Mouse (Mus musculus): ENCODE measurements around the gene Ccnt1. TPM values are rescaled to one million over a fixed set of nuclear protein-coding genes. Genes with fewer than 3 reads are reported as not detected.
"Not testable (repeated sequence)": the region's sequence is repeated elsewhere in the genome, so short reads cannot be mapped to it uniquely, and the experiment has no call there.

Ccnt1 gene
- polyA plus RNA-seq, 1 experiment from 2014 or later: 61.2 TPM

- 0 out of 2 replicates have a peak, but pooled peaks cover 1% of the 10 kb centered on the region for H3K4me1 ChIP-seq
- H3K27ac ChIP-seq: no peak overlapping the region
- peaks cover 61% of the 10 kb centered on the region for H3K36me3 ChIP-seq (replicated peaks)
- H3K4me2 ChIP-seq: no peak overlapping the region
- H3K4me3 ChIP-seq (replicated peaks): no peak overlapping the region
- no peak overlapping the region for H3K9ac ChIP-seq
- no peaks in the 10 kb centered on the region for H3K27me3 ChIP-seq
- 83% methylated on average over 7 of the region's 7 CpGs for whole genome bisulfite sequencing
- no peaks in the 10 kb centered on the region for H3K9me3 ChIP-seq
- ATAC-seq (ENCODE audit: low FRiP score): no peak
These were observed 19.1 kb upstream of the Ccnt1 start for GRCm38 (mm10) chr15:98589640-98590336.

GRCm38 (mm10) chr15:98587751-98588150 is 17.0 kb upstream of the Ccnt1 start:
- Histone ChIP-seq H3K36me3 (replicated peaks) (peaks cover 40% of the 10 kb centered on the region), H3K4me1 (0 out of 2 replicates have a peak, but pooled peaks cover 3% of the 10 kb centered on the region), H3K4me2 (no peak overlapping the region), H3K27me3 (no peaks in the 10 kb centered on the region), H3K9ac (no peak overlapping the region), H3K4me3 (replicated peaks) (no peak overlapping the region), H3K27ac (no peak overlapping the region), H3K9me3 (no peaks in the 10 kb centered on the region)
- no peak for ATAC-seq (ENCODE audit: low FRiP score)
- 93% methylated on average over 11 of the region's 11 CpGs for WGBS

GRCm38 (mm10) chr15:98586141-98586540 is 15.4 kb upstream of the Ccnt1 start:
- H3K36me3 ChIP-seq (replicated peaks): peaks cover 25% of the 10 kb centered on the region
- not testable (repeated sequence) for H3K9ac ChIP-seq; H3K4me2 ChIP-seq; H3K27ac ChIP-seq; H3K27me3 ChIP-seq; H3K9me3 ChIP-seq; H3K4me1 ChIP-seq; H3K4me3 ChIP-seq (replicated peaks); ATAC-seq (ENCODE audit: low FRiP score)
- WGBS: 87% methylated on average over 9 of the region's 9 CpGs

GRCm38 (mm10) chr15:98585421-98585820 is 14.7 kb upstream of the Ccnt1 start:
- H3K4me2 ChIP-seq: no peak overlapping the region
- no peak overlapping the region for H3K27ac ChIP-seq
- 0 out of 2 replicates have a peak, but pooled peaks cover 3% of the 10 kb centered on the region for H3K4me1 ChIP-seq
- WGBS: 43% methylated on average over 7 of the region's 7 CpGs
- no peak for ATAC-seq (ENCODE audit: low FRiP score)
- no peaks in the 10 kb centered on the region for H3K9me3 ChIP-seq
- H3K4me3 ChIP-seq (replicated peaks): no peak overlapping the region
- peaks cover 18% of the 10 kb centered on the region for H3K36me3 ChIP-seq (replicated peaks)
- H3K27me3 ChIP-seq: no peaks in the 10 kb centered on the region
- H3K9ac ChIP-seq: no peak overlapping the region

GRCm38 (mm10) chr15:98582996-98583395 is 12.3 kb upstream of the Ccnt1 start:
- WGBS: 83% methylated on average over 8 of the region's 8 CpGs
- Histone ChIP-seq H3K4me1 (0 out of 2 replicates have a peak, but pooled peaks cover 3% of the 10 kb centered on the region), H3K36me3 (replicated peaks) (no peaks in the 10 kb centered on the region), H3K27me3 (no peaks in the 10 kb centered on the region), H3K4me2 (no peak overlapping the region), H3K27ac (no peak overlapping the region), H3K9me3 (no peaks in the 10 kb centered on the region), H3K9ac (no peak overlapping the region), H3K4me3 (replicated peaks) (no peak overlapping the region)
- no peak for ATAC-seq (ENCODE audit: low FRiP score)

GRCm38 (mm10) chr15:98582410-98582809 is 11.7 kb upstream of the Ccnt1 start:
- no peak for ATAC-seq (ENCODE audit: low FRiP score)
- H3K36me3 ChIP-seq (replicated peaks): no peaks in the 10 kb centered on the region
- no peak overlapping the region for H3K9ac ChIP-seq
- no peaks in the 10 kb centered on the region for H3K27me3 ChIP-seq
- H3K9me3 ChIP-seq: no peaks in the 10 kb centered on the region
- no peak overlapping the region for H3K4me2 ChIP-seq
- 0 out of 2 replicates have a peak, but pooled peaks cover 3% of the 10 kb centered on the region for H3K4me1 ChIP-seq
- no peak overlapping the region for H3K27ac ChIP-seq
- WGBS: 86% methylated on average over 8 of the region's 8 CpGs
- no peak overlapping the region for H3K4me3 ChIP-seq (replicated peaks)

GRCm38 (mm10) chr15:98579795-98580464 is 9.2 kb upstream of the Ccnt1 start:
- H3K4me2 ChIP-seq: no peak overlapping the region
- 0 out of 2 replicates have a peak, but pooled peaks cover 3% of the 10 kb centered on the region for H3K4me1 ChIP-seq
- ATAC-seq (ENCODE audit: low FRiP score): peak; percentile 86
- no peaks in the 10 kb centered on the region for H3K9me3 ChIP-seq
- H3K27ac ChIP-seq: no peak overlapping the region
- WGBS: 36% methylated on average over 5 of the region's 5 CpGs
- H3K27me3 ChIP-seq: no peaks in the 10 kb centered on the region
- no peak overlapping the region for H3K4me3 ChIP-seq (replicated peaks)
- no peaks in the 10 kb centered on the region for H3K36me3 ChIP-seq (replicated peaks)
- no peak overlapping the region for H3K9ac ChIP-seq

- H3K4me3 ChIP-seq (replicated peaks): no peak overlapping the region
- H3K27me3 ChIP-seq: no peaks in the 10 kb centered on the region
- no peaks in the 10 kb centered on the region for H3K36me3 ChIP-seq (replicated peaks)
- 93% methylated on average over 2 of the region's 2 CpGs for WGBS
- no peak overlapping the region for H3K27ac ChIP-seq
- H3K9me3 ChIP-seq: no peaks in the 10 kb centered on the region
- no peaks in the 10 kb centered on the region for H3K4me1 ChIP-seq
- ATAC-seq (ENCODE audit: low FRiP score): no peak
- H3K4me2 ChIP-seq: no peak overlapping the region
- no peak overlapping the region for H3K9ac ChIP-seq
These were observed 8.6 kb upstream of the Ccnt1 start for GRCm38 (mm10) chr15:98579310-98579709.

- Histone ChIP-seq H3K9me3 (no peaks in the 10 kb centered on the region), H3K4me2 (no peak overlapping the region), H3K36me3 (replicated peaks) (no peaks in the 10 kb centered on the region), H3K4me3 (replicated peaks) (no peak overlapping the region), H3K27ac (no peak overlapping the region), H3K9ac (no peak overlapping the region), H3K27me3 (no peaks in the 10 kb centered on the region), H3K4me1 (peaks cover 10% of the 10 kb centered on the region)
- no peak for ATAC-seq (ENCODE audit: low FRiP score)
- WGBS: 80% methylated on average over 4 of the region's 4 CpGs
These were observed 2.6 kb upstream of the Ccnt1 start for GRCm38 (mm10) chr15:98573293-98573692.

- no peak for ATAC-seq (ENCODE audit: low FRiP score)
- Histone ChIP-seq H3K4me2 (no peak overlapping the region), H3K27me3 (no peaks in the 10 kb centered on the region), H3K4me3 (replicated peaks) (no peak overlapping the region), H3K36me3 (replicated peaks) (peaks cover 5% of the 10 kb centered on the region; the same call in 1 of the 2 replicates), H3K27ac (no peak overlapping the region), H3K9me3 (no peaks in the 10 kb centered on the region), H3K4me1 (peaks cover 29% of the 10 kb centered on the region), H3K9ac (no peak overlapping the region)
- 85% methylated on average over 4 of the region's 4 CpGs for WGBS
These were observed 843 bp downstream of the Ccnt1 start for GRCm38 (mm10) chr15:98569795-98570365.

- peak overlapping the region; percentile 82 for H3K9ac ChIP-seq
- 73% methylated on average over 7 of the region's 7 CpGs for WGBS
- no peaks in the 10 kb centered on the region for H3K27me3 ChIP-seq
- peak overlapping the region; percentile 92 for H3K4me3 ChIP-seq (replicated peaks)
- peaks cover 33% of the 10 kb centered on the region for H3K4me1 ChIP-seq
- no peak for ATAC-seq (ENCODE audit: low FRiP score)
- H3K36me3 ChIP-seq (replicated peaks): peaks cover 5% of the 10 kb centered on the region; the same call in 1 of the 2 replicates
- peak overlapping the region; percentile 69 for H3K4me2 ChIP-seq
- H3K27ac ChIP-seq: no peak overlapping the region
- H3K9me3 ChIP-seq: no peaks in the 10 kb centered on the region
These were observed 1.5 kb downstream of the Ccnt1 start for GRCm38 (mm10) chr15:98569216-98569615.

- Histone ChIP-seq H3K4me2 (peak overlapping the region; percentile 69), H3K27me3 (no peaks in the 10 kb centered on the region), H3K4me3 (replicated peaks) (peak overlapping the region; percentile 92), H3K9ac (peak overlapping the region; percentile 82), H3K36me3 (replicated peaks) (peaks cover 6% of the 10 kb centered on the region), H3K9me3 (no peaks in the 10 kb centered on the region), H3K4me1 (peaks cover 33% of the 10 kb centered on the region), H3K27ac (peak overlapping the region; percentile 93)
- WGBS: 12% methylated on average over 22 of the region's 22 CpGs
- peak; percentile 0; the same call in 1 of the 2 replicates for ATAC-seq (ENCODE audit: low FRiP score)
These were observed 2.3 kb downstream of the Ccnt1 start for GRCm38 (mm10) chr15:98568256-98569033.

Measured in forebrain, embryonic 12.5 days (tissue).